Mouse (Mus musculus) spleen, adult 18-20 months (tissue): ENCODE results near the gene Aldh3a1.

ENCODE experiments used
- DNase-seq, 2 experiments: peaks; one replicate each; pipeline ENCODE4 v3.0.0; 2022; ENCODE audit warnings: mixed read lengths in 2 of 2

Gene Aldh3a1

GRCm38 (mm10) chr11:61252807-61253206, 45.5 kb downstream of the Aldh3a1 start:
- DNase-seq, result no peak

DNA sequence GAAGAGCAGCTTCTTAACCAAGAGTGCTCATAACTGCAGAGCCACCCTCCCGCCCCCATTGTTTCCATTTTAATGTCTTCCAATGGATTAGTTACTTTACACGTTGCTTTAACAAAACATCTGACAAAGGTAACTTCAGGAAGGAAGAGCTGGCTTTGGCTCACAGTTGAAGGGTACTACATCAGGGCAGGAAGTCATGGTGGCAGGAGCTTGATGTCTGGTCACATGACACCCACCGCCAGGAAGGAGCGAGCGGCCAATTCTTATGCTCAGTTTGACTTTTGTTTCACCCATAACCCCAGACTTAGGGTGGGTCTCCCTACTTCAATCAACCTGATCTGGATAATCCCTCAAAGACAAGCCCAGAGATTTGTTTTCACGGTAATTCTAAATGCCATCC, 51.8 kb downstream of the Aldh3a1 start:
- no peak for DNase-seq

GRCm38 (mm10) chr11:61262516-61262915, 55.2 kb downstream of the Aldh3a1 start:
- DNase-seq, result no peak

DNA sequence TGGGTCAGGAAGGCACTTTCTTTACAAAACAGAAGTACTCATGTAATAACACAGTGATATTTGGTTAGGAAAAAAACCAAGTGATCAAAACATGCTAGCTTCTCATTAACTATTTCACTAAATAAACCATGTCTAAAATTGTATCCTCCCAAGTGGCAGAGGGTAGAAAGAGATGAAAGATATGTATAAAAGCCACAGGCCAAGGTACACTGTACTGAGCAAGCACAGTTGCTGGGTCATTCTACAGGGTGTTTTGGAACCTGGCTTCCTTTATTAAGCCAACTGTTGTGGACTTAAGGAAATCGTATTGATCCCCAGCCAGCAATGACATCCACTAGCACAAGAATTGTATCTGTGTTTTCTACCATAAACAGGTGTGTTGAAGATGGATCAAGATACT, 56.5 kb downstream of the Aldh3a1 start:
- DNase-seq, result no peak

- peak; percentile 90 to 97 for DNase-seq
These were observed 59.5 kb downstream of the Aldh3a1 start, which contains the start of gene Aldh3a2 for GRCm38 (mm10) chr11:61266551-61267533. Aldh3a2 (minus strand) TSS chr11:61267464.
